Mouse (Mus musculus) mouse trophoblast stem cell (cell line): ENCODE measurements around the gene Tm9sf4.

Experiments
- in situ Hi-C, 2 experiments: fragments of 300-500 bp; cut with MseI, MboI; formaldehyde crosslinking; loops; 2 replicates in 1 of 2; 3 replicates in 1 of 2; pipeline ENCODE4 v1.15.1; 2025

Gene Tm9sf4

GRCm38 (mm10) chr2:153213351-153213750, 52.2 kb downstream of the Tm9sf4 start:
- in situ Hi-C loops, result no loop called here

DNA sequence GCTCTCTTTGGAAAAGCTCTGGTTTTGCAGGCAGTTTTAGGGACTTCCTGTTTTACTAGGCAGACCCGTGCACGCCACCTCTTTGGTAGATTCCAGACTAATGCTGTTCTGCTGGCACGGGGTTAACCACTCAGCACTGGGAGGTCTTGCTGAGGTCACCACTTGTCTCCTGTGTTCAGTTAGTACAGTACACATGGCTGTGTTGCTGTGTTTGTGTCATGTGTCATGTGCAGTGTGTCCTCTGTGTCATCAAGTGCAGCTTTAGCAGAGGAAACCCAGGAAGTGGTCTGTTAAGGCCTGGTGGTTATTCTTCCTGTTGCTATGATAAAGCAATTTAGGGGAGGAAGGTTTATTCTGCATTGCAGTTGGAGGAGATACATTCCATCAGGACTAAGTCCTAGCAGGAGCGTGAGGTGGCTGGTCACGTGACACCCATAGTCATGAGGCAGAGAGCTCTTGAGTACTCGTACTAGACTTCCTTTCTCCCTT, 53.7 kb downstream of the Tm9sf4 start:
- in situ Hi-C loops, result no loop called here

DNA sequence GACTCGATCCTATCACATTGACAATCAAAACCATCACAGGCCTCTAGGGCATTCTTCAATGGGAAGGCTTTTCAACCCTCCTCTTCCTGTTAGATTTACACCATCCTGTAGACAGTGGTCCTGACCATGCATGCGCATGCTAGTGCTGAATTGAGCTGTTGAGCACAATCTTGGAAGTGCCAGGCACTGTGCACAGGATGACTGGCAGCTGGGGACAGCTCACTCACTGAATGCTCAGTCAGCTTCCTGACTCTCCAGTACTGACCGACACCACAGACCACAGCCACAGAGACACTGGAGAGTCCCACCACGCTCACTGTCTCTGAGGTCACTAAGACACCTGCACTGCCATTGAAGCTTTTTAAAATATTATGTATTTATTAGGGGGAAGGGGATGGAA, 54.3 kb downstream of the Tm9sf4 start:
- in situ Hi-C loops, result no loop called here

- in situ Hi-C loops, result no loop called here
Observed at GRCm38 (mm10) chr2:153217826-153218340, 56.8 kb downstream of the Tm9sf4 start.

DNA sequence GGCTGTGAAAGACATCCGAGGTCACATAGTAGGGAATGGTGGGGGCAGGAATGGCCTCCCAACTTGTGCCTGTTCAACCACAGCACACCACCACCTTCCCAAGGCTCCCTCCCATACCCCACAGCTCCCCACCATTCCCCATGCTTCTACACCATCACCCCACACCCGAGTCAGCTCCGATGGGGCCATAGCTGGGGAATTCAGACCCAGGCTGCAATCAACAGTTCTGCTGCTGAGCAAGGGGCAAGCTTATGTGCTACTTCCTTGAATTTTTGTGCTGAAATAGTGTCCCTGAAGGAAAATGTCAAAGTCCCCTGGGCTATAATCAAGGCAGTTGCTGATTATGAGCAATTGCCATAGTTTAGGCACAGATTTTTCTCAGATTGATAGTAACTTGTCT, 57.4 kb downstream of the Tm9sf4 start:
- in situ Hi-C loops, result no loop called here

DNA sequence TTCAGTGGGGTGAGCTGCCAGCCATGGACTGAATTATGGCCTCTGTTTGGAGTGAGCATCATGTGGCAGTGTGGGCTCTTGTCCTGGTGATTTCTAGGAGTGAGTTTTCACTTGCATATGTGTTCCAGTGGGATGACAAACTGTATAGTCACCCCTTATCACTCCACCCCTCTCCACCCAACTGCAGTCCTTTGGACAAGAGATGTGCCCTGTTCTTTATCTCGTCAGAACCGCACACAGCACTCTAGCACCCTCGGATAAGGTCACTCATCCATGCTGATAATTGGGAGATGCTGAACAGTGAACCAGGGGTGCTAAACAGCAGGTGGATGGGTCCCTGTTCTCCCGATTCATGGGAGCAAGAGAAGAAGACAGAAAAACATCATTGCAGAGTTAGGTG, 60.5 kb downstream of the Tm9sf4 start:
- in situ Hi-C loops, result no loop called here

- in situ Hi-C loops, result no loop called here
Observed at GRCm38 (mm10) chr2:153222130-153222529, 61.0 kb downstream of the Tm9sf4 start.

GRCm38 (mm10) chr2:153222566-153222965, 61.5 kb downstream of the Tm9sf4 start:
- in situ Hi-C loops, result no loop called here

DNA sequence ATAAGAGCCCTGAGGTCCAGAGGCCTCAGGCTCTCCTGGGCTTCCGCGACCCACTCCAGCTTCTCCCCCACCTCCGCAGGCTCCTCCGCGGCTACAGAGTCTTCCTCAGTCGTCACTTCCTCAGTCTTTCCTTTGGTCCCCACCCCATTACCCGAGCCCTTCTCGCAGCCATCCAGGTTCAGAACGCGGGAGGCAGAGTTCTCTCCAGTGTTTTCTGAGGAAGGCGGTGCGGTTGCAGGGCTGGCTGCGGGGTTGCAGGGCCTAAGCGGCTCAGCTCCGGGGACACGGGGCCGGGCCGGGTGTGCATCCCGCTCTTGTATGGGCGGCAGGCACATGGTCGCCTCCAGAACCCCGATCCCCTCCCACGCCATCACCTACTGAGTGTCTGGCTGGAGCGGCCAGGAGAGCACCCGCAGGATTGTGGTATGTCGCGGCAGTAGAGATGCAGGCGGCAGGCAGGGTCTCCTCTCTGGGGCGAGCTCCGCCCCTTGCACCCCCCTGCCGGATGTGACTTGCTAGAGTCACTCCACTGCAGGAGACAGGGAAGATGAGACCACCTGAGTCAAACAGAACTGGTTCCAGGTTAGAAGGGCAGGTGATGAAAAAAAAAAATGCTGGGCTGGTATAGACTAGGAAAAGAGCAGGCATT, 64.0 kb downstream of the Tm9sf4 start, which contains the start of gene Tspyl3:
TSS of gene Tspyl3 (minus strand) at position 496 of the 649 bp plus-strand sequence.
- in situ Hi-C loops, result no loop called here

DNA sequence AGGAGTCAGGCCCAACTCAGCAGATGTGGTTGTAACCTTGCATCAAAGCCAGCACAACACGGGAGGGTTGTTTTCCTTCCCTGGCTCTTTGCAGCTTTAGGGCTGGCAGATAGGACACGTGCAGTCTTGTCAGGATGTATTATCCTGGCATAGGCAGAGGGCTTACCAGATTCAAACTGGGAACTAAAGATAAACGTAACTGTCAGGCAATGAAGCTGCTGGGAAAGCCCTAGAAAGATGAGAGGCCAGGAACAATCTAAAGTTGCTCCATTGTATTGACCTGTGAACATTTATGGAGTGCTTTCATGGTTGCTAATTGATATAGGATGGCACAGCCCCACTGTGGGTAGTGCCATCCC, 64.5 kb downstream of the Tm9sf4 start:
- in situ Hi-C loops, result no loop called here

DNA sequence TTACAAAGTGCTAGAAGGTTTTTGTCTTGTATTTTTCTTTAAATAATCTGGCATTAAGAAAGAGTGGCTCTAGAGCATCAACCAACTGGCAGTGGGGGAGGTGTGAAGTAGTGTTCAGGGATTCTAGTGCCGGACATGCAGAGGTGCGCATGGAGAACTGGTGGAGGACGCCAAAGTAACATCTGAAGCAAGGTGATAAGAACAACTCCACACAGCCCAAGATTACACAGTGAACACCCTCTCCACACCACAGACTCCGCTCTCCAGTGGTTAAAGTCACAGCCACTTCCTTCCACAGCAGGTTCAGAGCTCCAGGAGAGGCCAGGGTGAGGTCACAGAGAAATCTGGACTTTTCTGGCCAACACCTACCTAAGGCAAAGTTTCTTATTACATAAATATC, 66.9 kb downstream of the Tm9sf4 start:
- in situ Hi-C loops, result no loop called here

DNA sequence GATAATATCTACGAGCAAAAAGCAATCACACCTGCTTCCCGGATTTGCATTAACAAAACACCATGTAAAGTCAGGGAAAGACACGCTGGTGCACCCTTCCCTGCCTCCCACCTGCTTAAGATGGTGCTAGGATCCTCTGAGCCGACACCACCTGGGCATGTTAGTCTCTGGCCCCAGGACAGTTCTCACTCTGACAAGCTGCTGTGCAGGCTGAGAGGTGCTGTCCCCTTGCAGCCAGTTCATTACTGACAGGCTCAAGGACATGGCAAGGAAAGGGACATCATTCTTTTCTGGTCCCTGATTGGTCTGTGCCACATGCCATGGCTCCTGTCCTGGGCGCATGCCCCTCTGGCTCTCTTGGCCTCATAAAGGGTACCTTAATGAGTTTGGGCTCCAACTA, 67.4 kb downstream of the Tm9sf4 start:
- in situ Hi-C loops, result no loop called here

- in situ Hi-C loops, result no loop called here
Observed at GRCm38 (mm10) chr2:153237193-153237592, 76.1 kb downstream of the Tm9sf4 start.

DNA sequence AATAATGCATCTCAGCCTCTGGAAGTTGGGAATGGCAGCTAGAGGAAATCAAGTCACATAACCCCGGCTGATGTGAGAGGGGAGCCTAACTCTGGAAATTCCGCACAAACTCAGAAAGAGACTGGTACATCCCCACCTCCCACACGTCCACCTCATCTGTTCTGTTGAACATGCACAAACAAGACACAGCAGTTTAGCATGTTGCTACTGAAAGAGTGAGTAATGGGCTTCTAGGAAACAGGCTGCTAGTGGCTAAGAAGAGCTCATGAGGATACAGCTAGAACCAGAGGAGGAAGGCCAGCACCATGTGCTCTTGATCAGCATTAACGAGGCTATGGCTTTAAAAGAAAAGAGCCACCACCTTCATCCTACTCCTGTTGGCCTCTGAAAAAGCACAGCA, 76.8 kb downstream of the Tm9sf4 start:
- in situ Hi-C loops, result no loop called here

- in situ Hi-C loops, result no loop called here
Observed at GRCm38 (mm10) chr2:153238406-153238805, 77.3 kb downstream of the Tm9sf4 start.

- in situ Hi-C loops, result no loop called here
Observed at GRCm38 (mm10) chr2:153239021-153239859, 78.1 kb downstream of the Tm9sf4 start.

- in situ Hi-C loops, result no loop called here
Observed at GRCm38 (mm10) chr2:153239860-153240480, 78.9 kb downstream of the Tm9sf4 start.

GRCm38 (mm10) chr2:153240701-153241235, 79.7 kb downstream of the Tm9sf4 start:
- in situ Hi-C loops, result no loop called here

- in situ Hi-C loops, result no loop called here
Observed at GRCm38 (mm10) chr2:153241250-153242014, 80.3 kb downstream of the Tm9sf4 start, which contains the start of the genes Plagl2 and Pofut1. TSS of gene Plagl2 (minus strand) at chr2:153241426. TSS of gene Pofut1 (plus strand) at chr2:153241533.

DNA sequence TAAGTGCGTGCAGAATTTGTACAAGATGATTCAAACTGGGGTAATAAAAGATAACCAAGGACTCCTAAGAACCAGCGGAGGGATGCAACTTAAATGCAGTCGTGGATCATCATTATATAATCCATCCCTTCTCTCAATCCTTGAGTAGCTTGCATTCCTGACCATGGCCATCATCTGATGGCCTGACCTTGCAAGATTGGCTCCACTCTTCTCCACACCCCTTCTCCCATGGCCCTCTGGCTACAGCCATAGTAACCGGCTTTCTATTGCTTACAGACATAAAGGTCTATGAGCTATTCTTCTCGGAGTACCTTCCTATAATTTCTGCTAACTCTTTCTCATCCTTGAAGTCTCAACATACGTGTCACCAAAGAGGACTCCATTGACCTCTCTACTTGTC, 81.1 kb downstream of the Tm9sf4 start:
- in situ Hi-C loops, result no loop called here

GRCm38 (mm10) chr2:153249751-153250150, 88.6 kb downstream of the Tm9sf4 start:
- in situ Hi-C loops, result no loop called here
